Mouse (Mus musculus) testis, postnatal 10 days (tissue): Measurements from ENCODE around the gene Shb.
A peak's percentile ranks its signal among the peaks of the same experiment; 100 is the strongest.
"Not testable (repeated sequence)": the region's sequence is repeated elsewhere in the genome, so short reads cannot be mapped to it uniquely, and the experiment has no call there.

Experiments used
- DNase-seq: peaks from one replicate; pipeline ENCODE4 v3.0.0; 2021; ENCODE audit warnings: low spot score

Shb gene

GRCm38 (mm10) chr4:45418229-45418950 is 113.9 kb downstream of the Shb start:
- peak; percentile 77 for DNase-seq

GRCm38 (mm10) chr4:45416314-45416713 is 116.0 kb downstream of the Shb start:
- DNase-seq, result no peak

- no peak for DNase-seq
These were observed 118.5 kb downstream of the Shb start for GRCm38 (mm10) chr4:45413674-45414338.

GRCm38 (mm10) chr4:45412433-45413192 is 119.7 kb downstream of the Shb start:
- no peak for DNase-seq

- no peak for DNase-seq
These were observed 121.0 kb downstream of the Shb start for GRCm38 (mm10) chr4:45411181-45411790.

GRCm38 (mm10) chr4:45409270-45409669 is 123.0 kb downstream of the Shb start:
- peak; percentile 82 for DNase-seq

GRCm38 (mm10) chr4:45408427-45409132 is 123.7 kb downstream of the Shb start, which contains the start of gene Slc25a51:
Gene Slc25a51, minus strand, starts transcription at chr4:45408766.
- DNase-seq, result peak; percentile 88

- DNase-seq, result no peak
These were observed 124.5 kb downstream of the Shb start for GRCm38 (mm10) chr4:45407703-45408334.

GRCm38 (mm10) chr4:45407001-45407702 is 125.1 kb downstream of the Shb start:
- DNase-seq, result no peak

- no peak for DNase-seq
These were observed 125.9 kb downstream of the Shb start for GRCm38 (mm10) chr4:45406397-45406796.

GRCm38 (mm10) chr4:45405315-45405714 is 127.0 kb downstream of the Shb start:
- DNase-seq, result no peak

GRCm38 (mm10) chr4:45404086-45404485 is 128.2 kb downstream of the Shb start:
- peak; percentile 39 for DNase-seq

GRCm38 (mm10) chr4:45403499-45403878 is 128.8 kb downstream of the Shb start:
- no peak for DNase-seq

GRCm38 (mm10) chr4:45402878-45403498 is 129.3 kb downstream of the Shb start:
- no peak for DNase-seq

- DNase-seq, result no peak
These were observed 130.0 kb downstream of the Shb start for GRCm38 (mm10) chr4:45402281-45402680.

- no peak for DNase-seq
These were observed 132.7 kb downstream of the Shb start for GRCm38 (mm10) chr4:45399421-45400210.

GRCm38 (mm10) chr4:45398315-45398714 is 134.0 kb downstream of the Shb start:
- DNase-seq, result not testable (repeated sequence)

GRCm38 (mm10) chr4:45396211-45396610 is 136.1 kb downstream of the Shb start:
- DNase-seq, result not testable (repeated sequence)

GRCm38 (mm10) chr4:45393658-45394057 is 138.6 kb downstream of the Shb start:
- peak; percentile 25 for DNase-seq
